Mouse (Mus musculus) spleen, adult 12 weeks (tissue): ENCODE results near the gene Gm21319.
"Not testable (repeated sequence)": the region's sequence is repeated elsewhere in the genome, so short reads cannot be mapped to it uniquely, and the experiment has no call there.

Source experiments
- DNase-seq: peaks from one replicate; pipeline ENCODE4 v3.0.0; 2022; ENCODE audit warnings: low spot score

The Gm21319 gene

GRCm38 (mm10) chr12:87775655-87776054, at the start of gene Gm21319:
Gene Gm21319 (minus strand): TSS chr12:87775755.
- not testable (repeated sequence) for DNase-seq

DNA sequence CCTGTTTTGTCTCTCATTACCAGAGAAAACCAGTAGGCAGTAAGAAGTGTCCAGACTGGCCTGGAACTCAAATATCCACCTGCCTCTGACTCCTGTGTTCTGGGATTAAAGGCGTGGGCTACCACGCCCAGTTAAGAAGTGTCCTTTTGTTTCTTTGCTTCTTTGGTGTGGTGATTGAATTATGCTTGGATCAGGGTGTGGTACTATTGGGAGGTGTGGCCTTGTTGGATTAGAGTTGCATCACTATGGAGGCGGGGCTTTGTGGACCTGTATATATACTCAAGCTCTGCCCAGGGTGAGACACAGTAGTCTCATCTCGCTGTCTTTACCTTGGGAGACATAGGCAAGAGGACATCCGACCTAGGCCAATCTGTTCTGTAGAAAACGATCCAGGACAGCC, 40.7 kb upstream of the Gm21319 start, which contains the start of gene BB287469:
TSS of gene BB287469 (plus strand) at position 301 of the 400 bp plus-strand sequence.
- not testable (repeated sequence) for DNase-seq

GRCm38 (mm10) chr12:87797971-87798370, 22.4 kb upstream of the Gm21319 start:
- DNase-seq = not testable (repeated sequence)

- not testable (repeated sequence) for DNase-seq
Observed at GRCm38 (mm10) chr12:87795212-87795611, 19.7 kb upstream of the Gm21319 start, which contains the start of gene Gm21936. Gene Gm21936 (plus strand): TSS chr12:87795512.
